Mouse (Mus musculus) left cerebral cortex, postnatal 25 days (tissue): ENCODE data around the gene Atxn2l. TPM values are rescaled to one million over a fixed set of nuclear protein-coding genes. Genes with fewer than 3 reads are reported as not detected.

ENCODE experiments used
- DNase-seq, 2 experiments: peaks; one replicate each; pipeline ENCODE4 v3.0.0; 2022; ENCODE audit warnings: low spot score in 2 of 2, mixed read lengths in 1 of 2
- intact Hi-C: fragments of 180-260 bp; cut with DNase I; formaldehyde crosslinking; loops from one replicate; pipeline ENCODE4 v1.15.1; 2025
- total RNA-seq, 2 experiments: library from RNA; stranded (reverse); gene quantifications; 2 replicates each; pipeline ENCODE4 v1.2.3; 2021

Gene Atxn2l
- total RNA-seq, 2 experiments from 2014 or later, result 114 TPM

- intact Hi-C loops, result no loop called here
- no peak for DNase-seq
These were observed 37.1 kb downstream of the Atxn2l start for GRCm38 (mm10) chr7:126466116-126466515.

GRCm38 (mm10) chr7:126465246-126466030 lies 37.8 kb downstream of the Atxn2l start:
- intact Hi-C loops, result no loop called here

GRCm38 (mm10) chr7:126464836-126465235 lies 38.4 kb downstream of the Atxn2l start:
- intact Hi-C loops, result no loop called here
- no peak for DNase-seq

More at GRCm38 (mm10) chr7:126465246-126466030, 37.8 kb downstream of the Atxn2l start:
- no peak for DNase-seq

- intact Hi-C loops, result no loop called here
- no peak for DNase-seq
These were observed 39.1 kb downstream of the Atxn2l start for GRCm38 (mm10) chr7:126464121-126464520.

GRCm38 (mm10) chr7:126463547-126463946 lies 39.7 kb downstream of the Atxn2l start:
- intact Hi-C loops, result no loop called here

GRCm38 (mm10) chr7:126463004-126463403 lies 40.2 kb downstream of the Atxn2l start, which contains the start of gene Atp2a1:
Gene Atp2a1, minus strand, starts transcription at chr7:126463108.
- intact Hi-C loops, result no loop called here
- DNase-seq, result no peak

More at GRCm38 (mm10) chr7:126463547-126463946, 39.7 kb downstream of the Atxn2l start:
- DNase-seq, result no peak

GRCm38 (mm10) chr7:126461626-126462025 lies 41.6 kb downstream of the Atxn2l start:
- intact Hi-C loops, result no loop called here
- no peak for DNase-seq

GRCm38 (mm10) chr7:126460623-126461399 lies 42.4 kb downstream of the Atxn2l start:
- intact Hi-C loops, result no loop called here
- no peak for DNase-seq

GRCm38 (mm10) chr7:126458844-126459618 lies 44.2 kb downstream of the Atxn2l start:
- intact Hi-C loops, result no loop called here
- DNase-seq, result no peak

- DNase-seq, result no peak
- intact Hi-C loops, result no loop called here
These were observed 45.0 kb downstream of the Atxn2l start for GRCm38 (mm10) chr7:126458225-126458624.

- DNase-seq, result no peak
- intact Hi-C loops, result no loop called here
These were observed 46.6 kb downstream of the Atxn2l start for GRCm38 (mm10) chr7:126456382-126457266.

- intact Hi-C loops, result no loop called here
- DNase-seq, result no peak
These were observed 48.0 kb downstream of the Atxn2l start for GRCm38 (mm10) chr7:126455242-126455641.

- DNase-seq, result no peak
- intact Hi-C loops, result no loop called here
These were observed 49.4 kb downstream of the Atxn2l start for GRCm38 (mm10) chr7:126453861-126454260.

- DNase-seq, result no peak
- intact Hi-C loops, result no loop called here
These were observed 51.0 kb downstream of the Atxn2l start for GRCm38 (mm10) chr7:126452244-126452643.

GRCm38 (mm10) chr7:126450641-126451040 lies 52.6 kb downstream of the Atxn2l start:
- intact Hi-C loops, result no loop called here
- no peak for DNase-seq

GRCm38 (mm10) chr7:126449991-126450390 lies 53.2 kb downstream of the Atxn2l start:
- DNase-seq, result no peak
- intact Hi-C loops, result no loop called here

- intact Hi-C loops, result no loop called here
- no peak for DNase-seq
These were observed 54.8 kb downstream of the Atxn2l start for GRCm38 (mm10) chr7:126448481-126448880.

- intact Hi-C loops, result no loop called here
- DNase-seq, result no peak
These were observed 57.0 kb downstream of the Atxn2l start for GRCm38 (mm10) chr7:126446217-126446616.
